Mouse (Mus musculus): ENCODE results near the gene Ints14. TPM values are rescaled to one million over a fixed set of nuclear protein-coding genes. Genes with fewer than 3 reads are reported as not detected.
A peak's percentile ranks its signal among the peaks of the same experiment; 100 is the strongest.

Ints14 gene
- total and polyA plus RNA-seq, 2 experiments from 2014 or later = 26.2 to 34.6 TPM

DNA sequence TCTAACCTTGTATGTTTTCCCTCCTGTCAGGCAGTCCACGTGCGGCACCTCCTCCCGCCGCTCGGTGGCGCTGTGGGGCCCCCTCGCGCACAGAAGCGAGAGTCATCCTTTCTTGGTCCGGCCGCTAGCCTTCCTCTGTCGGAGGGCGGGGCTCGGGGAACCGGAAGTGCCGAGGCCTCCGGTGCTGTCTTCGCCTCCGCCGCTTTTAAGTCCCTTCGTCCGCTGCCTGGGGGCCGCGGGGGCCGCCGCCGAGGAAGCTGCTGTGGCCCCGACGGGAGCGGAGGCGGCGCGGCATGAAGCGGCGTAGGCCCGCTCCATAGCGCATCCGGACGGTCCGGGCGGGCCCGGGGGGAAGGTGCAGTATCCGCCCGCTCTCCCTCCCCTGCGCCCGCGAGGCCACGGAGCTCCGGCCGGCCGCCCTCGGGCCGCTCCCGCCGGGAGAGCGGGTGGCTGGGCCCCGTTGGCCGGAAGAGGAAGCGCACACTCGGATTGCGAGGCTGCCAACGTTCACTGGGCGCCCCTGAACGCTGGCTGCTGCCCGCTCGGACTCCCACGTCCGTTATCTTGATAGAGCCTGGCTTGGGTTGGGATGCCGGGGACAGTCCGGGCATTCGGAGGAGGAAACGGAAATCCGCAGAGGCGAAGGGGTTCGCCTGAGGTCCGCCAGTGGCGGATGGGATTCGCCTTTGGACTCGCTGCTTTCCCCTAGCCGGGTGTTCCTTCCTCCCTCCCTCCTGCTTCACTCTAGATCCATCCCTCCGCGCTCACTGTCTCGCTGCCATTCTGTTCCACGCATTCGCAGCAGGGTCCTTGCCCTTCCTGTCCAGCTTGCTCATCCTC, 71.8 kb downstream of the Ints14 start, which contains the start of gene Dpp8:
TSS of gene Dpp8 (plus strand) at position 146 of the 840 bp plus-strand sequence.
- under 1% methylated on average over 76 of the region's 85 CpGs for WGBS
- Histone ChIP-seq H3K9me3 (replicated peaks; ENCODE audit: control insufficient read depth, low read length) (no peaks in the 10 kb centered on the region), H3K4me3 (ENCODE audit: low read depth, low read length) (peak within 1 kb of the TSS; percentile 98), H3K27ac (ENCODE audit: low read depth) (peak within 1 kb of the TSS; percentile 96), H3K4me2 (ENCODE audit: low read depth, low read length) (peak within 1 kb of the TSS; percentile 82), H3K4me1 (ENCODE audit: control insufficient read depth, insufficient read depth) (no peaks in the 10 kb centered on the region), H3K9ac (replicated peaks; ENCODE audit: low read depth, low read length) (peak within 1 kb of the TSS; percentile 97), H3K36me3 (replicated peaks; ENCODE audit: control insufficient read depth, insufficient read depth, low read length) (peaks cover 17% of the 10 kb centered on the region), H3K27me3 (ENCODE audit: control insufficient read depth, insufficient read depth, low read length) (no peaks in the 10 kb centered on the region)
- peak; percentile 92 for ATAC-seq (ENCODE audit: insufficient read depth, low read depth)
- TF ChIP-seq CTCF (IDR thresholded peaks at IDR 0.05; ENCODE audit: low read depth) (peak; percentile 98), EP300 (IDR thresholded peaks at IDR 0.05; ENCODE audit: low read depth) (no peak; the same call in 1 of the 2 replicates)
- peak; percentile 94 for DNase-seq (ENCODE audit: low spot score)

DNA sequence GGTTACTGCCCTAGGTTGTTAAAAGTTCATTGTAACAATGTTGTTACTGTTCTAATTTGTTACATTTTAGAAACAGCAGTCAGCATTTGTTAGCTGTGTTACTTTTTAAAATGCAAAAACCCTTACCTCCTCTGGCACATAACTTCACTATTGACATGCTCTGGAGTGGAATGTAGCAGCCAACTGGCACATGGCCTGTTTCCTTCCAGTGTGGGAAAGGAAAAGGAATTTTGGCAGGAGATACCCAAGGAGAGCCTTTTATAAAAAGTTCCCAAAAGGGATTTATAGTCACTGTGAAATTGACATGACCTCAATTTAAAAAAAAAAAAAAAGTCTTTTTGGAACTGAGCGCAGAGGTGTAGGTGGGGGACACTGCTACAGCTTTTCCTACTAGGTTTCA, 75.8 kb downstream of the Ints14 start:
- Histone ChIP-seq H3K4me3 (ENCODE audit: low read depth, low read length) (no peak overlapping the region), H3K9ac (replicated peaks; ENCODE audit: low read depth, low read length) (no peak overlapping the region), H3K27me3 (ENCODE audit: control insufficient read depth, insufficient read depth, low read length) (no peaks in the 10 kb centered on the region), H3K27ac (ENCODE audit: low read depth) (no peak overlapping the region; the same call in 1 of the 2 replicates), H3K9me3 (replicated peaks; ENCODE audit: control insufficient read depth, low read length) (no peaks in the 10 kb centered on the region), H3K4me1 (ENCODE audit: control insufficient read depth, insufficient read depth) (no peaks in the 10 kb centered on the region), H3K36me3 (replicated peaks; ENCODE audit: control insufficient read depth, insufficient read depth, low read length) (peaks cover 52% of the 10 kb centered on the region), H3K4me2 (ENCODE audit: low read depth, low read length) (no peak overlapping the region)
- DNase-seq (ENCODE audit: low spot score) = peak; percentile 51
- TF ChIP-seq CTCF (IDR thresholded peaks at IDR 0.05; ENCODE audit: low read depth) (no peak), EP300 (IDR thresholded peaks at IDR 0.05; ENCODE audit: low read depth) (no peak)
- WGBS = 71% methylated on average over 1 of the region's 1 CpGs
- no peak for ATAC-seq (ENCODE audit: insufficient read depth, low read depth)

Small RNAs within 50 kb of the gene (microRNA-seq; reads per million reads assigned to microRNA genes)
- gene Gm25640 = not detected

Other genes starting within 250 kb of the Ints14 start
- gene Rab11a, start 223.1 kb upstream of the Ints14 start, total RNA-seq (2014; rRNA removed; ENCODE audit: low replicate concordance) = 101 and 180 TPM in 2 replicates
- 424 and 438 TPM in 2 replicates for gene Rab11a, start 223.1 kb upstream of the Ints14 start, polyA plus RNA-seq (2015; fragmentation: Nextera tagmentation; extraction: Ambion mirVana)
- gene Dennd4a, start 149.6 kb upstream of the Ints14 start, total RNA-seq (2014; rRNA removed; ENCODE audit: low replicate concordance) = 7.0 and 9.9 TPM in 2 replicates
- gene Dennd4a, start 149.6 kb upstream of the Ints14 start, polyA plus RNA-seq (2015; fragmentation: Nextera tagmentation; extraction: Ambion mirVana) = 2.6 and 3.1 TPM in 2 replicates
- gene Slc24a1, start 9.3 kb upstream of the Ints14 start, total RNA-seq (2014; rRNA removed; ENCODE audit: low replicate concordance) = 0.08 TPM in 1 of 2 replicates, not detected in the other
- gene Slc24a1, start 9.3 kb upstream of the Ints14 start, polyA plus RNA-seq (2015; fragmentation: Nextera tagmentation; extraction: Ambion mirVana) = 0.05 TPM in 2 replicates
- 24.6 and 37.4 TPM in 2 replicates for gene Hacd3, start 60.8 kb downstream of the Ints14 start, total RNA-seq (2014; rRNA removed; ENCODE audit: low replicate concordance)
- gene Hacd3, start 60.8 kb downstream of the Ints14 start, polyA plus RNA-seq (2015; fragmentation: Nextera tagmentation; extraction: Ambion mirVana) = 35.8 and 37.4 TPM in 2 replicates
- gene Dpp8, start 71.5 kb downstream of the Ints14 start, total RNA-seq (2014; rRNA removed; ENCODE audit: low replicate concordance) = 39.4 TPM in 2 replicates
- gene Dpp8, start 71.5 kb downstream of the Ints14 start, polyA plus RNA-seq (2015; fragmentation: Nextera tagmentation; extraction: Ambion mirVana) = 15.7 and 17.5 TPM in 2 replicates
- gene Igdcc4, start 140.6 kb downstream of the Ints14 start, total RNA-seq (2014; rRNA removed; ENCODE audit: low replicate concordance) = 10.9 and 13.9 TPM in 2 replicates
- 3.0 and 3.2 TPM in 2 replicates for gene Igdcc4, start 140.6 kb downstream of the Ints14 start, polyA plus RNA-seq (2015; fragmentation: Nextera tagmentation; extraction: Ambion mirVana)
- not detected in 2 replicates for gene Igdcc3, start 180.3 kb downstream of the Ints14 start, total RNA-seq (2014; rRNA removed; ENCODE audit: low replicate concordance)
- gene Igdcc3, start 180.3 kb downstream of the Ints14 start, polyA plus RNA-seq (2015; fragmentation: Nextera tagmentation; extraction: Ambion mirVana) = 0.11 and 0.15 TPM in 2 replicates
- gene Parp16, start 234.4 kb downstream of the Ints14 start, total RNA-seq (2014; rRNA removed; ENCODE audit: low replicate concordance) = 1.8 and 7.7 TPM in 2 replicates
- gene Parp16, start 234.4 kb downstream of the Ints14 start, polyA plus RNA-seq (2015; fragmentation: Nextera tagmentation; extraction: Ambion mirVana) = 5.7 and 5.8 TPM in 2 replicates

Measured in heart, postnatal 0 days (tissue).